Mouse (Mus musculus): ENCODE measurements around the gene Kdm6b. TPM values are rescaled to one million over a fixed set of nuclear protein-coding genes. Genes with fewer than 3 reads are reported as not detected.

The Kdm6b gene
- polyA plus RNA-seq, 1 experiment = 33.4 TPM

- no peaks in the 10 kb centered on the region for H3K4me1 ChIP-seq (ENCODE audit: control insufficient read depth, insufficient read depth, low read length)
- peak overlapping the region; percentile 31 for H3K4me3 ChIP-seq (ENCODE audit: insufficient read depth, low read length)
- peak overlapping the region; percentile 4; the same call in 1 of the 2 replicates for H3K27ac ChIP-seq (ENCODE audit: insufficient read depth, low read length)
- TF ChIP-seq POLR2A (IDR thresholded peaks at IDR 0.05; ENCODE audit: low read depth, low read length) (no peak; the same call in 1 of the 2 replicates), CTCF (IDR thresholded peaks at IDR 0.05; ENCODE audit: borderline replicate concordance, insufficient read depth, low read length) (no peak)
These were observed 6.5 kb upstream of the Kdm6b start for GRCm38 (mm10) chr11:69419813-69420553.

GRCm38 (mm10) chr11:69419443-69419812 lies 6.0 kb upstream of the Kdm6b start:
- H3K4me3 ChIP-seq (ENCODE audit: insufficient read depth, low read length) = peak overlapping the region; percentile 31
- peak; percentile 32; the same call in 1 of the 2 replicates for TF ChIP-seq CTCF (IDR thresholded peaks at IDR 0.05; ENCODE audit: borderline replicate concordance, insufficient read depth, low read length)
- 0 out of 2 replicates have a peak, but pooled peaks have one; percentile 9 for TF ChIP-seq POLR2A (IDR thresholded peaks at IDR 0.05; ENCODE audit: low read depth, low read length)
- H3K27ac ChIP-seq (ENCODE audit: insufficient read depth, low read length) = peak overlapping the region; percentile 25
- no peaks in the 10 kb centered on the region for H3K4me1 ChIP-seq (ENCODE audit: control insufficient read depth, insufficient read depth, low read length)

GRCm38 (mm10) chr11:69418481-69419442 lies 5.3 kb upstream of the Kdm6b start:
- no peaks in the 10 kb centered on the region for H3K4me1 ChIP-seq (ENCODE audit: control insufficient read depth, insufficient read depth, low read length)
- H3K4me3 ChIP-seq (ENCODE audit: insufficient read depth, low read length) = peak overlapping the region; percentile 52
- TF ChIP-seq CTCF (IDR thresholded peaks at IDR 0.05; ENCODE audit: borderline replicate concordance, insufficient read depth, low read length) (no peak), POLR2A (IDR thresholded peaks at IDR 0.05; ENCODE audit: low read depth, low read length) (peak; percentile 73)
- peak overlapping the region; percentile 97 for H3K27ac ChIP-seq (ENCODE audit: insufficient read depth, low read length)

GRCm38 (mm10) chr11:69417449-69418384 lies 4.2 kb upstream of the Kdm6b start:
- H3K27ac ChIP-seq (ENCODE audit: insufficient read depth, low read length) = peak overlapping the region; percentile 97
- peaks cover 4% of the 10 kb centered on the region for H3K4me1 ChIP-seq (ENCODE audit: control insufficient read depth, insufficient read depth, low read length)
- TF ChIP-seq CTCF (IDR thresholded peaks at IDR 0.05; ENCODE audit: borderline replicate concordance, insufficient read depth, low read length) = no peak
- TF ChIP-seq POLR2A (IDR thresholded peaks at IDR 0.05; ENCODE audit: low read depth, low read length) = peak; percentile 95
- peak overlapping the region; percentile 52 for H3K4me3 ChIP-seq (ENCODE audit: insufficient read depth, low read length)

- Histone ChIP-seq H3K4me3 (ENCODE audit: insufficient read depth, low read length) (peak overlapping the region; percentile 21), H3K27ac (ENCODE audit: insufficient read depth, low read length) (peak overlapping the region; percentile 72), H3K4me1 (ENCODE audit: control insufficient read depth, insufficient read depth, low read length) (peaks cover 9% of the 10 kb centered on the region)
- TF ChIP-seq CTCF (IDR thresholded peaks at IDR 0.05; ENCODE audit: borderline replicate concordance, insufficient read depth, low read length) (no peak), POLR2A (IDR thresholded peaks at IDR 0.05; ENCODE audit: low read depth, low read length) (no peak)
These were observed 3.5 kb upstream of the Kdm6b start for GRCm38 (mm10) chr11:69416921-69417448.

GRCm38 (mm10) chr11:69416509-69416908 lies 3.0 kb upstream of the Kdm6b start:
- Histone ChIP-seq H3K4me1 (ENCODE audit: control insufficient read depth, insufficient read depth, low read length) (peaks cover 12% of the 10 kb centered on the region), H3K27ac (ENCODE audit: insufficient read depth, low read length) (peak overlapping the region; percentile 72), H3K4me3 (ENCODE audit: insufficient read depth, low read length) (0 out of 2 replicates have a peak overlapping the region, but pooled peaks have one; percentile 10)
- TF ChIP-seq POLR2A (IDR thresholded peaks at IDR 0.05; ENCODE audit: low read depth, low read length) (no peak), CTCF (IDR thresholded peaks at IDR 0.05; ENCODE audit: borderline replicate concordance, insufficient read depth, low read length) (no peak)

- peak overlapping the region; percentile 78 for H3K4me3 ChIP-seq (ENCODE audit: insufficient read depth, low read length)
- TF ChIP-seq POLR2A (IDR thresholded peaks at IDR 0.05; ENCODE audit: low read depth, low read length) (peak; percentile 29), CTCF (IDR thresholded peaks at IDR 0.05; ENCODE audit: borderline replicate concordance, insufficient read depth, low read length) (no peak)
- peak overlapping the region; percentile 96 for H3K27ac ChIP-seq (ENCODE audit: insufficient read depth, low read length)
- H3K4me1 ChIP-seq (ENCODE audit: control insufficient read depth, insufficient read depth, low read length) = peaks cover 12% of the 10 kb centered on the region
These were observed 2.4 kb upstream of the Kdm6b start for GRCm38 (mm10) chr11:69415668-69416451.

GRCm38 (mm10) chr11:69415327-69415667 lies 1.8 kb upstream of the Kdm6b start:
- peak overlapping the region; percentile 78 for H3K4me3 ChIP-seq (ENCODE audit: insufficient read depth, low read length)
- no peak; the same call in 1 of the 2 replicates for TF ChIP-seq POLR2A (IDR thresholded peaks at IDR 0.05; ENCODE audit: low read depth, low read length)
- TF ChIP-seq CTCF (IDR thresholded peaks at IDR 0.05; ENCODE audit: borderline replicate concordance, insufficient read depth, low read length) = no peak
- peaks cover 12% of the 10 kb centered on the region for H3K4me1 ChIP-seq (ENCODE audit: control insufficient read depth, insufficient read depth, low read length)
- H3K27ac ChIP-seq (ENCODE audit: insufficient read depth, low read length) = peak overlapping the region; percentile 96
